Mouse (Mus musculus): ENCODE data around the gene H2-Ob. TPM values are rescaled to one million over a fixed set of nuclear protein-coding genes. Genes with fewer than 3 reads are reported as not detected.

H2-Ob gene
- polyA plus RNA-seq, 1 experiment from 2014 or later = 0.08 TPM

GRCm38 (mm10) chr17:34264452-34265351 is 26.0 kb downstream of the H2-Ob start:
- peak; percentile 24 for DNase-seq
- no peak; the same call in 1 of the 2 replicates for ATAC-seq (ENCODE audit: low read depth)
- Histone ChIP-seq H3K27me3 (peaks cover 48% of the 10 kb centered on the region), H3K9me3 (replicated peaks) (no peaks in the 10 kb centered on the region), H3K4me2 (peak overlapping the region; percentile 82), H3K4me1 (replicated peaks) (peaks cover 20% of the 10 kb centered on the region), H3K27ac (no peak overlapping the region), H3K9ac (peak overlapping the region; percentile 55), H3K36me3 (no peaks in the 10 kb centered on the region), H3K4me3 (replicated peaks) (peak overlapping the region; percentile 59)
- WGBS (ENCODE audit: insufficient replicate concordance) = under 1% methylated on average over 93 of the region's 93 CpGs

- peaks cover 18% of the 10 kb centered on the region for H3K4me1 ChIP-seq (replicated peaks)
- no peak overlapping the region for H3K4me2 ChIP-seq
- DNase-seq = no peak
- ATAC-seq (ENCODE audit: low read depth) = no peak
- no peak overlapping the region for H3K27ac ChIP-seq
- no peak overlapping the region for H3K9ac ChIP-seq
- no peaks in the 10 kb centered on the region for H3K36me3 ChIP-seq
- no peaks in the 10 kb centered on the region for H3K9me3 ChIP-seq (replicated peaks)
- peaks cover 27% of the 10 kb centered on the region for H3K27me3 ChIP-seq
- 37% methylated on average over 2 of the region's 2 CpGs for WGBS (ENCODE audit: insufficient replicate concordance)
- no peak overlapping the region for H3K4me3 ChIP-seq (replicated peaks)
These were observed 29.6 kb downstream of the H2-Ob start for GRCm38 (mm10) chr17:34268262-34268661.

- no peaks in the 10 kb centered on the region for H3K36me3 ChIP-seq
- WGBS (ENCODE audit: insufficient replicate concordance) = 75% methylated on average over 2 of the region's 2 CpGs
These were observed 30.0 kb downstream of the H2-Ob start for GRCm38 (mm10) chr17:34268748-34269147.

GRCm38 (mm10) chr17:34269817-34270216 is 31.1 kb downstream of the H2-Ob start:
- Histone ChIP-seq H3K4me1 (replicated peaks) (peaks cover 4% of the 10 kb centered on the region), H3K27ac (no peak overlapping the region), H3K4me2 (no peak overlapping the region), H3K4me3 (replicated peaks) (no peak overlapping the region), H3K36me3 (no peaks in the 10 kb centered on the region), H3K27me3 (peaks cover 11% of the 10 kb centered on the region), H3K9ac (no peak overlapping the region), H3K9me3 (replicated peaks) (no peaks in the 10 kb centered on the region)
- WGBS (ENCODE audit: insufficient replicate concordance) = 57% methylated on average over 4 of the region's 4 CpGs
- DNase-seq (no peak), ATAC-seq (ENCODE audit: low read depth) (no peak)

More at GRCm38 (mm10) chr17:34268748-34269147, 30.0 kb downstream of the H2-Ob start:
- no peak for ATAC-seq (ENCODE audit: low read depth)
- Histone ChIP-seq H3K9me3 (replicated peaks) (no peaks in the 10 kb centered on the region), H3K27ac (no peak overlapping the region), H3K9ac (no peak overlapping the region), H3K4me1 (replicated peaks) (peaks cover 13% of the 10 kb centered on the region), H3K27me3 (peaks cover 22% of the 10 kb centered on the region), H3K4me2 (no peak overlapping the region), H3K4me3 (replicated peaks) (no peak overlapping the region)
- no peak for DNase-seq

- 66% methylated on average over 2 of the region's 2 CpGs for WGBS (ENCODE audit: insufficient replicate concordance)
- DNase-seq = no peak
- Histone ChIP-seq H3K9me3 (replicated peaks) (no peaks in the 10 kb centered on the region), H3K27me3 (peaks cover 7% of the 10 kb centered on the region), H3K4me3 (replicated peaks) (no peak overlapping the region), H3K36me3 (no peaks in the 10 kb centered on the region), H3K9ac (no peak overlapping the region), H3K27ac (no peak overlapping the region), H3K4me1 (replicated peaks) (no peaks in the 10 kb centered on the region), H3K4me2 (no peak overlapping the region)
- ATAC-seq (ENCODE audit: low read depth) = no peak
These were observed 31.5 kb downstream of the H2-Ob start for GRCm38 (mm10) chr17:34270230-34270629.

- 44% methylated on average over 2 of the region's 2 CpGs for WGBS (ENCODE audit: insufficient replicate concordance)
- Histone ChIP-seq H3K36me3 (no peaks in the 10 kb centered on the region), H3K4me2 (no peak overlapping the region), H3K9me3 (replicated peaks) (no peaks in the 10 kb centered on the region), H3K27ac (no peak overlapping the region), H3K4me1 (replicated peaks) (no peaks in the 10 kb centered on the region), H3K27me3 (peaks cover 3% of the 10 kb centered on the region; the same call in 1 of the 2 replicates), H3K9ac (no peak overlapping the region), H3K4me3 (replicated peaks) (no peak overlapping the region)
- no peak for ATAC-seq (ENCODE audit: low read depth)
- DNase-seq = no peak
These were observed 32.2 kb downstream of the H2-Ob start for GRCm38 (mm10) chr17:34270940-34271339.

- 66% methylated on average over 1 of the region's 1 CpGs for WGBS (ENCODE audit: insufficient replicate concordance)
- no peak overlapping the region for H3K27ac ChIP-seq
- no peaks in the 10 kb centered on the region for H3K4me1 ChIP-seq (replicated peaks)
- no peaks in the 10 kb centered on the region for H3K36me3 ChIP-seq
- ATAC-seq (ENCODE audit: low read depth) (no peak), DNase-seq (no peak)
- no peak overlapping the region for H3K9ac ChIP-seq
- H3K4me2 ChIP-seq = no peak overlapping the region
- H3K9me3 ChIP-seq (replicated peaks) = no peaks in the 10 kb centered on the region
- no peak overlapping the region for H3K4me3 ChIP-seq (replicated peaks)
- peaks cover 3% of the 10 kb centered on the region; the same call in 1 of the 2 replicates for H3K27me3 ChIP-seq
These were observed 33.4 kb downstream of the H2-Ob start for GRCm38 (mm10) chr17:34272102-34272501.

GRCm38 (mm10) chr17:34280499-34281038 is 41.9 kb downstream of the H2-Ob start:
- Histone ChIP-seq H3K4me2 (no peak overlapping the region), H3K36me3 (no peaks in the 10 kb centered on the region), H3K27ac (no peak overlapping the region), H3K9me3 (replicated peaks) (no peaks in the 10 kb centered on the region), H3K4me3 (replicated peaks) (no peak overlapping the region), H3K27me3 (0 out of 2 replicates have a peak, but pooled peaks cover 8% of the 10 kb centered on the region), H3K4me1 (replicated peaks) (no peaks in the 10 kb centered on the region), H3K9ac (no peak overlapping the region)
- WGBS (ENCODE audit: insufficient replicate concordance) = 48% methylated on average over 1 of the region's 1 CpGs
- DNase-seq (no peak), ATAC-seq (ENCODE audit: low read depth) (no peak)

- 52% methylated on average over 1 of the region's 1 CpGs for WGBS (ENCODE audit: insufficient replicate concordance)
- Histone ChIP-seq H3K4me3 (replicated peaks) (no peak overlapping the region), H3K9me3 (replicated peaks) (no peaks in the 10 kb centered on the region), H3K4me2 (no peak overlapping the region), H3K27ac (no peak overlapping the region), H3K36me3 (no peaks in the 10 kb centered on the region), H3K9ac (no peak overlapping the region), H3K27me3 (0 out of 2 replicates have a peak, but pooled peaks cover 8% of the 10 kb centered on the region), H3K4me1 (replicated peaks) (no peaks in the 10 kb centered on the region)
- DNase-seq (no peak), ATAC-seq (ENCODE audit: low read depth) (no peak)
These were observed 43.1 kb downstream of the H2-Ob start for GRCm38 (mm10) chr17:34281836-34282235.

- Histone ChIP-seq H3K4me2 (no peak overlapping the region), H3K36me3 (no peaks in the 10 kb centered on the region), H3K9ac (no peak overlapping the region), H3K4me3 (replicated peaks) (no peak overlapping the region), H3K27ac (no peak overlapping the region), H3K4me1 (replicated peaks) (no peaks in the 10 kb centered on the region), H3K9me3 (replicated peaks) (no peaks in the 10 kb centered on the region), H3K27me3 (0 out of 2 replicates have a peak, but pooled peaks cover 6% of the 10 kb centered on the region)
- DNase-seq (no peak), ATAC-seq (ENCODE audit: low read depth) (no peak)
- 59% methylated on average over 4 of the region's 4 CpGs for WGBS (ENCODE audit: insufficient replicate concordance)
These were observed 46.7 kb downstream of the H2-Ob start for GRCm38 (mm10) chr17:34285371-34285770.

GRCm38 (mm10) chr17:34285848-34286247 is 47.1 kb downstream of the H2-Ob start:
- Histone ChIP-seq H3K9ac (no peak overlapping the region), H3K27ac (no peak overlapping the region), H3K4me1 (replicated peaks) (no peaks in the 10 kb centered on the region), H3K4me2 (no peak overlapping the region), H3K27me3 (0 out of 2 replicates have a peak, but pooled peaks cover 2% of the 10 kb centered on the region), H3K4me3 (replicated peaks) (no peak overlapping the region), H3K36me3 (no peaks in the 10 kb centered on the region), H3K9me3 (replicated peaks) (no peaks in the 10 kb centered on the region)
- no peak for DNase-seq
- 22% methylated on average over 4 of the region's 4 CpGs for WGBS (ENCODE audit: insufficient replicate concordance)
- no peak for ATAC-seq (ENCODE audit: low read depth)

All from liver, embryonic 13.5 days (tissue).